Mouse (Mus musculus): ENCODE data around the gene Zfp69. TPM values are rescaled to one million over a fixed set of nuclear protein-coding genes. Genes with fewer than 3 reads are reported as not detected.

Zfp69 gene
- 0.79 TPM for polyA plus RNA-seq (2014; fragmentation: Illumina TruSeq; extraction: RNeasy Lipid Tissue Mini Kit (QIAGEN cat#74804); ENCODE audit: low read depth, low replicate concordance)

DNA sequence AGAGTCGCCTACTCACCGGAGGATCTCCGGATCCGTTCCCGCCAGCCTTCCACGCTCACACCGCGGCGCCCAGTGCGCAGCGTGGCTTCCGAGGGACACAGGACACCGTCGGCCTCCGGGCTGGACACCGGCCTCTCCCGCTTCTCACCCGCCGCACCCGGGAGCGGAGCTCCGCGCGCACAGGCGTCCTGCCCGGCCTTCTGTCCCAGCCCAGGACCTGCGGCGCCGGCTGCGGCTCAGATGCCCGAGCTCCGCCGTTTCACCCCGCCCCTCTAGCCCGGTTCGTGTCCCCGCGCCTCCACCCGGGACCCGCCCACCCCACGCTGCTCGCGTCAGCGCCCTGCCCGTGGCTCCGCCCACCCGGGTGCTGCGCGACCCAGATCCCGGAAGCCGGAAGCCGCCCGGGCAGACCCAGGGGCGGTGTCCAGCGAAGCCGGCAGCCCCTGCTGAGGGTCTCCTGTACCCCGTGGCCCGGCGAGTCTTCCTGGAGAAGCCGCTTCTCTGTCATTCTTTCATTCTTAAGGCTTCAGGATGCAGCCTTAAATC is at the start of gene Zfp69:
Gene Zfp69 (minus strand): TSS at position 272 of the 546 bp plus-strand sequence.

DNA sequence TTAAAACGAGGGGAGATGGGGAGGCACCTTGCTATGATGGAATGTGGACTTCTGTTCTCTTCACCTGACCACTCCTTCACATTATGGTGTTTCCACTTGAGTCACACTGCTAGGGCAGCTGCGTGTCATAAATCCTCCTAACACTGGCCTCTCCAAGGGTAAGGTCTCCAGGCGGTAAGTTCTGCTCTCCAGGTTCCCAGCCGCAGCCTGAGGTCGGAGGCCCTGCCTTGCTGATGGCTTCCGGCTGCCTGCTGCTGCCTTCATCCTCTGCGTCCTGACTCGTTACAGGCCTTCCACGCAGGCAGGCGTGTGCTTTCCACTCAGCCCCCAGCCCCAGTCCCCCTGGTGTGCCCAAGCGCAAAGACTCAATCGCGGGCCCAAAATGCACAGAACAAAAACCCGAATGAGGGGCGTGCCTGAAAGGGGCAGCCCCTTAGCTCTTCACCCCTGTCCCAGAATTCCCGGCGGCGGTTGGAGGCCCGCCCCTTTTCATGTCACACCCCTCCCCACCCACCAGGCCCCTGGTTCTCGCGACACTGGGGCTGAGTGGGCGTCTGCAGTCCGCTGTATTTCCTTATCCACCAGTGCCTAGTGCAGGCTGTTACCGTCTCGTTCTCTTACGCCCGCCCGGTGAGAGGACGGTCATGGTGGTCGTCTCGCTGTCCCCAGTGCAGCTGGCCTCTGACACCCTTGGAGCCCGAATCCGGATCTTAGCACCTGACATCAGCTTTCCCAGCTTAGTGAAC is 26.8 kb downstream of the Zfp69 start, which contains the start of gene Exo5:
Gene Exo5 (minus strand): TSS at position 464 of the 746 bp plus-strand sequence.

Other genes starting within 250 kb of the Zfp69 start
- not detected for gene Kcnq4, start 203.1 kb downstream of the Zfp69 start, polyA plus RNA-seq (2014; fragmentation: Illumina TruSeq; extraction: RNeasy Lipid Tissue Mini Kit (QIAGEN cat#74804); ENCODE audit: low read depth, low replicate concordance)
- gene Nfyc, start 120.1 kb downstream of the Zfp69 start, polyA plus RNA-seq (2014; fragmentation: Illumina TruSeq; extraction: RNeasy Lipid Tissue Mini Kit (QIAGEN cat#74804); ENCODE audit: low read depth, low replicate concordance) = 12.9 TPM
- gene Rims3, start 96.9 kb downstream of the Zfp69 start, polyA plus RNA-seq (2014; fragmentation: Illumina TruSeq; extraction: RNeasy Lipid Tissue Mini Kit (QIAGEN cat#74804); ENCODE audit: low read depth, low replicate concordance) = 0.37 TPM
- gene Exo5, start 26.7 kb downstream of the Zfp69 start, polyA plus RNA-seq (2014; fragmentation: Illumina TruSeq; extraction: RNeasy Lipid Tissue Mini Kit (QIAGEN cat#74804); ENCODE audit: low read depth, low replicate concordance) = 3.1 TPM
- gene Smap2, start 65.5 kb upstream of the Zfp69 start, polyA plus RNA-seq (2014; fragmentation: Illumina TruSeq; extraction: RNeasy Lipid Tissue Mini Kit (QIAGEN cat#74804); ENCODE audit: low read depth, low replicate concordance) = 24.1 TPM
- gene Col9a2, start 87.7 kb upstream of the Zfp69 start, polyA plus RNA-seq (2014; fragmentation: Illumina TruSeq; extraction: RNeasy Lipid Tissue Mini Kit (QIAGEN cat#74804); ENCODE audit: low read depth, low replicate concordance) = not detected
- gene Zmpste24, start 146.5 kb upstream of the Zfp69 start, polyA plus RNA-seq (2014; fragmentation: Illumina TruSeq; extraction: RNeasy Lipid Tissue Mini Kit (QIAGEN cat#74804); ENCODE audit: low read depth, low replicate concordance) = 89.1 TPM
- not detected for gene Tmco2, start 157.5 kb upstream of the Zfp69 start, polyA plus RNA-seq (2014; fragmentation: Illumina TruSeq; extraction: RNeasy Lipid Tissue Mini Kit (QIAGEN cat#74804); ENCODE audit: low read depth, low replicate concordance)

All from liver, adult 10 weeks (tissue).